Mouse (Mus musculus): Measurements from ENCODE around the gene Cog4.
"Not testable (repeated sequence)": the region's sequence is repeated elsewhere in the genome, so short reads cannot be mapped to it uniquely, and the experiment has no call there.

Gene Cog4

GRCm38 (mm10) chr8:110831956-110832355, 14.4 kb upstream of the Cog4 start:
- DNase-seq: no peak

GRCm38 (mm10) chr8:110842012-110842574, 4.3 kb upstream of the Cog4 start:
- DNase-seq: no peak

- DNase-seq: no peak
Measured at GRCm38 (mm10) chr8:110843207-110843606, 3.2 kb upstream of the Cog4 start.

GRCm38 (mm10) chr8:110844941-110845340, 1.5 kb upstream of the Cog4 start:
- DNase-seq: no peak

GRCm38 (mm10) chr8:110845821-110846404, 487 bp upstream of the Cog4 start:
- no peak for DNase-seq

GRCm38 (mm10) chr8:110847171-110847549, 760 bp downstream of the Cog4 start:
- no peak for DNase-seq

GRCm38 (mm10) chr8:110847645-110848495, 1.5 kb downstream of the Cog4 start:
- DNase-seq: no peak

GRCm38 (mm10) chr8:110851186-110851585, 4.8 kb downstream of the Cog4 start:
- DNase-seq: no peak

- not testable (repeated sequence) for DNase-seq
Measured at GRCm38 (mm10) chr8:110856073-110856472, 9.7 kb downstream of the Cog4 start.

- DNase-seq: no peak
Measured at GRCm38 (mm10) chr8:110856760-110857461, 10.5 kb downstream of the Cog4 start.

- DNase-seq: no peak
Measured at GRCm38 (mm10) chr8:110859651-110860501, 13.5 kb downstream of the Cog4 start.

- DNase-seq: not testable (repeated sequence)
Measured at GRCm38 (mm10) chr8:110861347-110862025, 15.1 kb downstream of the Cog4 start.

- DNase-seq: no peak
Measured at GRCm38 (mm10) chr8:110870501-110870900, 24.1 kb downstream of the Cog4 start.

GRCm38 (mm10) chr8:110877862-110878261, 31.5 kb downstream of the Cog4 start:
- DNase-seq: no peak

GRCm38 (mm10) chr8:110881741-110882310, 35.4 kb downstream of the Cog4 start:
- peak; percentile 81 for DNase-seq

GRCm38 (mm10) chr8:110883824-110884223, 37.4 kb downstream of the Cog4 start:
- peak; percentile 72 for DNase-seq

GRCm38 (mm10) chr8:110886634-110887033, 40.2 kb downstream of the Cog4 start:
- no peak for DNase-seq

- peak; percentile 67 for DNase-seq
Measured at GRCm38 (mm10) chr8:110887551-110887950, 41.2 kb downstream of the Cog4 start.

GRCm38 (mm10) chr8:110888441-110888840, 42.0 kb downstream of the Cog4 start:
- DNase-seq: peak; percentile 79

GRCm38 (mm10) chr8:110888860-110889259, 42.5 kb downstream of the Cog4 start:
- DNase-seq: peak; percentile 79

GRCm38 (mm10) chr8:110889904-110890470, 43.6 kb downstream of the Cog4 start:
- DNase-seq: no peak
